Mouse (Mus musculus): Measurements from ENCODE around the gene Cend1.

DNA sequence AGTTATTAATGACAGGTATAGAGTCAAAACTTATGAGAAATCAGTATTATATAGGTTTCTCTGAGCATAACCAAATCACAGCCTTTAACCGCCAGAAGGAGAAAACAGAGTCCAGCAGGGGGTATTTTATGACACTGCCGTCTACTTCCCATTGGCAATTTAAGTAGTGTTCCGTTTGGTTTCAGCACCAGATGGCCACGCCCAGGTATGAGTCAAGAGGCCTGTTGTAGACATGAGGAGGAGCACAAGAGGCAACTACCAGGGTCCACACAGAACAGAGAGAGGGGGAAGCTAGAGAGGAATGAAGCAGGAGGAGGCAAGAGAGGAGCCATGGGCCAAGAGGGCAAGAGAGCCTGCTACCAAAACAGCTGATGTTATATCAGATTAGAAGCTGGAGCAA, 49.7 kb downstream of the Cend1 start:
- TF ChIP-seq CTCF (IDR thresholded peaks at IDR 0.05; ENCODE audit: borderline replicate concordance, insufficient read depth, low read length) = no peak
- TF ChIP-seq POLR2A (IDR thresholded peaks at IDR 0.05; ENCODE audit: low read depth, low read length) = no peak
